In the genomic region with DNA sequence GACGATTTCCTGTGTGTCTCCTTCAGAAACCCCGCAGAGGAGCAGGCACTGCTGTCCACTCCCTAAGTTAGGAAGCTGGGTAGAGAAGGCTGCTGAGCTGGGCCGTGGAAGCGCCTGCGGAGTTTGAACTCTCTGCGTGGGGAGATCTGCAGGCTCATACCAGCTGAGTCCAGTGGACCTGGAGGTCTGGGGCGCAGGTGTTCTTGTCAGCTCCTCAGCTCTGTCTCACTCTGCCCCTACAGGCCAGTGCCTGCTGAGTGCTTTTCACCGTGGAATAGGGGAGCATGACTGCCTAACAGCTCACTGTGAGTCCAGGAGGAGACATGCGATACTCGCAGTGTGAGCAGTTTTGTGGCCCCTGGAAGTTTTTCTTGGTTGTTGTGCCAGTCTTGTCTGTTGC, we compare ENCODE assay signal across 20 mouse cellular contexts.
DNase-seq lines count a peak whose midpoint lies in the region; ATAC-seq and TF ChIP-seq lines count a peak whose summit lies in the region.
"Had no signal": no experiment of that assay in that cellular context is flagged by ENCODE, and none has a peak within 500 bp of the region (broad histone marks: within the 10 kb centered on the region; RNA-seq: fewer than 3 reads in every experiment).

No protein-coding gene starts in this region.

- no peak for ATAC-seq in CD4-positive, CD25-positive, alpha-beta regulatory T cell, adult 4 months

- no peak for TF ChIP-seq POLR2A in thymus, adult 2 months (IDR thresholded peaks at IDR 0.05; ENCODE audit: control insufficient read depth, extremely low read depth, insufficient read depth, low read length, poor library complexity)

- no peak overlapping the region for H3K4me3 ChIP-seq in thymus, adult 2 months (ENCODE audit: control insufficient read depth, insufficient read depth, low read length)
- H3K4me3 ChIP-seq: embryonic facial prominence, embryonic 15.5 days; forebrain, embryonic 12.5 days; heart, embryonic 15.5 days; hindbrain, embryonic 15.5 days; liver, embryonic 13.5 days had no signal

- H3K27ac ChIP-seq in thymus, adult 2 months (ENCODE audit: control insufficient read depth, insufficient read depth, low read length): peak overlapping the region; percentile 100
- H3K27ac ChIP-seq: embryonic facial prominence, embryonic 15.5 days; forebrain, embryonic 12.5 days; heart, embryonic 15.5 days; hindbrain, embryonic 15.5 days; liver, embryonic 13.5 days had no signal

- peak; percentile 73; the same call in 1 of the 2 replicates for TF ChIP-seq CTCF in thymus, adult 2 months (IDR thresholded peaks at IDR 0.05; ENCODE audit: borderline replicate concordance, control insufficient read depth, extremely low read depth, insufficient read depth, low read length, poor library complexity)

- WGBS in thymus, adult 2 months: 59% methylated on average over 10 of the region's 10 CpGs

- H3K36me3 ChIP-seq in thymus, adult 2 months (ENCODE audit: control insufficient read depth, insufficient read depth, low read length): no peaks in the 10 kb centered on the region
- H3K36me3 ChIP-seq: embryonic facial prominence, embryonic 15.5 days; forebrain, embryonic 12.5 days; heart, embryonic 15.5 days; hindbrain, embryonic 15.5 days; liver, embryonic 13.5 days had no signal

- intact Hi-C loops in heart, postnatal 36 days (cut with DNase I): no loop called here

- peak; percentile 36 for DNase-seq in CD4-positive, CD25-positive, alpha-beta regulatory T cell, adult 2 months (ENCODE audit: low read depth, low spot score)
- peak; percentile 18 for DNase-seq in kidney, postnatal 10 days
- no peak for DNase-seq in kidney, adult 11 months
- DNase-seq in R1 (ENCODE audit: low read depth, low spot score): peak; percentile 8
- peak; percentile 74 for DNase-seq in thymus, adult 2 months
- DNase-seq in spleen, postnatal 14 days (ENCODE audit: low spot score in 2 of 2): no peak
- DNase-seq in heart, postnatal 36 days: no peak
- DNase-seq: cerebellum, adult 18-20 months; heart, adult 18-20 months; kidney, postnatal 36 days; layer of hippocampus, postnatal 36 days; left cerebral cortex, postnatal 4 days; liver, embryonic 13.5 days; lung, postnatal 10 days; right cerebral cortex, postnatal 25 days had no signal

- no peaks in the 10 kb centered on the region for H3K27me3 ChIP-seq in thymus, adult 2 months (ENCODE audit: control insufficient read depth, insufficient read depth, low read length)
- H3K27me3 ChIP-seq: embryonic facial prominence, embryonic 15.5 days; forebrain, embryonic 12.5 days; heart, embryonic 15.5 days; hindbrain, embryonic 15.5 days; liver, embryonic 13.5 days had no signal

- H3K4me1 ChIP-seq in thymus, adult 2 months (replicated peaks; ENCODE audit: control insufficient read depth, insufficient read depth, low read length): peaks cover 75% of the 10 kb centered on the region
- H3K4me1 ChIP-seq: heart, embryonic 15.5 days; liver, embryonic 13.5 days had no signal

Comparison
In these comparisons a context has a peak if more than half of its experiments do, and no peak if none do; other contexts are left out.
1. DNase-seq: peak in CD4-positive, CD25-positive, alpha-beta regulatory T cell, adult 2 months (single experiment), kidney, postnatal 10 days (single experiment), R1 (single experiment) and thymus, adult 2 months (single experiment); none in kidney, adult 11 months (single experiment), spleen, postnatal 14 days (0 of 2) and heart, postnatal 36 days (0 of 2).